Mouse (Mus musculus): ENCODE results near the gene Pygm. TPM values are rescaled to one million over a fixed set of nuclear protein-coding genes. Genes with fewer than 3 reads are reported as not detected.

The Pygm gene
- 10 to 100 TPM; 25.2 to 37.8 (median 32.7) TPM for total RNA-seq (2022)

GRCm38 (mm10) chr19:6384128-6384527 is at the start of gene Pygm:
Gene Pygm, plus strand, starts transcription at chr19:6384399.
- DNase-seq (ENCODE audit: low spot score in 2 of 2), result peak in 1 of 2 experiments; percentile 59

GRCm38 (mm10) chr19:6334673-6335457 is 49.3 kb upstream of the Pygm start, which contains the start of gene Men1:
Gene Men1, plus strand, starts transcription at chr19:6334979.
- peak; percentile 89 to 97 for DNase-seq (ENCODE audit: low spot score in 2 of 2)

- DNase-seq (ENCODE audit: low spot score in 2 of 2), result no peak
Observed at GRCm38 (mm10) chr19:6335458-6335827, 48.8 kb upstream of the Pygm start.

DNA sequence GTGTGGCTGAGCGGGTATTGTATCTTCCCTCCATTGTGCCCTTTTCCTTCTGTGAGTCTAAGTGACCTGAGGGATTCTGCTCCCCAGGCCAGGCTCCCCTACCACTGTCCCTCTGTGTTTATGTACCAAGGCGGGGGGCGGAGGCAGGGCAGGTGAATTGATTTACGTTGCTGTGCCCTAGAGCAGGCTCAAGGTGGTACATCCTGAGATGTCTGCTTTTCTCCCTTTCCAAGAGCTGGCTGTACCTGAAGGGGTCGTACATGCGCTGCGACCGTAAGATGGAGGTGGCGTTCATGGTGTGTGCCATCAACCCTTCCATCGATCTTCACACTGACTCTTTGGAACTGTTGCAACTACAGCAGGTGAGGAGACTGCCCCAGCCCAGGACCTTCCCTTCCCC is 47.3 kb upstream of the Pygm start:
- DNase-seq (ENCODE audit: low spot score in 2 of 2), result no peak

DNA sequence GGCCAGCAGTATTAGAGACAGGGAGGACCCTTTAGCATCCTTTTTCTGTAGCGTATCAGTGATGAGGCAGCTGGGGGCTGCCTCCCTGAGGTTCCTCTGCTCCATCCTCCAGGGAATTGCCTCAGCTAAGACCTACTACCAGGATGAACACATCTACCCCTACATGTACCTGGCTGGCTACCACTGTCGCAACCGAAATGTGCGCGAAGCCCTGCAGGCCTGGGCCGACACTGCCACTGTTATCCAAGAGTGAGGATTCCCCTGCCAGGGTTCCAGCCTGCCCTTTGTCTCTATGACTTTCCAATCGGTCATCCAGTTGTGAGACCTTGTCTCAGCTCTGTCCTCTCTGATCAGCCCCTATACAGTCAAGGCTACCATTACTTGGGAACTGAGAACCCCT is 46.0 kb upstream of the Pygm start:
- DNase-seq (ENCODE audit: low spot score in 2 of 2), result no peak

DNA sequence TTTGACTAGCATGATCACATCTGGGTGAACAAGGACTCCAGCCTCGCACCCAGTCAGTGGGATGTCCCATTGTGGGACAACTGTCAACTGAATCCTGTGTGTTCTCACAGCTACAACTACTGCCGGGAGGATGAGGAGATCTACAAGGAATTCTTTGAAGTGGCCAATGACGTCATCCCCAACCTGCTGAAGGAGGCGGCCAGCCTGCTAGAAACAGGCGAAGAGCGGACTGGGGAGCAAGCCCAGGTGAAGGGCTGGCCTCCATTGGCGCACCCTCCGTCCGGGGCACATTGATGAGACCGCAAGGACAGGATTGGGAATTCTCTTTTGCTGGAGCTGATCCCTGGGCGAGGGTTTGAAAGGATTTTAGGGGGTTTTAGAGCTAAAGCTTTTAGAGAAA is 45.5 kb upstream of the Pygm start:
- no peak for DNase-seq (ENCODE audit: low spot score in 2 of 2)

- no peak for DNase-seq (ENCODE audit: low spot score in 2 of 2)
Observed at GRCm38 (mm10) chr19:6339191-6339590, 45.0 kb upstream of the Pygm start.

GRCm38 (mm10) chr19:6339890-6340504 is 44.2 kb upstream of the Pygm start:
- DNase-seq (ENCODE audit: low spot score in 2 of 2), result no peak

GRCm38 (mm10) chr19:6340524-6341452 is 43.4 kb upstream of the Pygm start, which contains the start of gene Map4k2:
Gene Map4k2, plus strand, starts transcription at chr19:6341135.
- peak; percentile 54 to 66 for DNase-seq (ENCODE audit: low spot score in 2 of 2)

DNA sequence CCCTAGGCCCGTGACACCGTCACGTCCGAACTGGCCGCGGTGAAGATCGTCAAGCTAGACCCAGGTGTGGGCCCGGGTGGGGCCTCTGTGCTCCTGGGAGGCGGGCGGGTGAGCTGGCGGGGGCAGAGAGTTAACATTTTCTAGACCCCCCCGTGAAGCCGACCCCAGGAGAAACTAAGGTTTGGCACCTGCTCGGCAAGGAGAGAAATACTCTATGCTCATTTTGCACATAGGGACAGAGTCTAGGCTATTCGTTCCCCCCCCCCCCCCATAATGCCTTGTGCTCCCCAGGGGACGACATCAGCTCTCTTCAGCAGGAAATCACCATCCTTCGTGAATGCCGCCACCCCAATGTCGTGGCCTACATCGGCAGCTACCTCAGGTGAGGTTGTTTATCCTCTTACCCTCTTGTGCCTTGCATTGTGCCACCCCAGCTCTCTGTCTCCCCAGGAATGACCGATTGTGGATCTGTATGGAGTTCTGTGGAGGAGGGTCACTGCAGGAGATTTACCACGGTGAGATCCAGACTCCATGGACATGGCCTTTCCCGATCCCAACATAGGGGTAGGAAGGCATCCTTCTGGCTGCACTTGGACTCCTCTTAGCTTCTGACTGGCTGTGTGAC is 42.6 kb upstream of the Pygm start:
- DNase-seq (ENCODE audit: low spot score in 2 of 2), result no peak

DNA sequence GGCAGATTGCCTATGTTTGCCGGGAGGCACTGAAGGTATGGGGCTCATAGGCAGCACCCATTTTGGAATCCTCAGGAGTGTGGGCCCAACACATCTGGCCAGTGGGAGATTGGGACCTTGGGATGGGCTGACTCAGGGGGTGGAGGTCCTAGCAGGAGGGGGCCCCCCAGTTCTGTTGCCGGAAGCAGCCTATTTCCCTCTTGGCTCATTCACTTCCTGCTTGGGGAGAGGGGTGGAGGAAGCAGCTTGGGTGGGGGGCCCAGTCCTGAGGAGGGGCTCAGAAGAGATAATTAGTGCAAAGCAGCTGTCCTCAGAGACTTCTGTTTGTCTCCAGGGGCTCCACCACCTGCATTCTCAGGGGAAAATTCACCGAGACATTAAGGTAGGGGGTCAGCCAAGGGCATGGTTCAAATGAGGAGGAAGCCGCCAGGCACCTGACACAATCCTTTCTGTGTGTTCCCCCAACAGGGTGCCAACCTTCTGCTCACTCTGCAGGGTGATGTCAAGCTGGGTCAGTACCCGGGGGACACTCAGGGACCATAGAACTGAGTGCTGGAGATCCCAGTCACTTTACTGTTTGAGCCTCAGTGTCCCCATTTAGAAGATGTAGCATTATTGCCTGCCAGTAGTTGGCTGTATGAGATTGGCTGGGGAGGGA is 41.8 kb upstream of the Pygm start:
- DNase-seq (ENCODE audit: low spot score in 2 of 2), result no peak

DNA sequence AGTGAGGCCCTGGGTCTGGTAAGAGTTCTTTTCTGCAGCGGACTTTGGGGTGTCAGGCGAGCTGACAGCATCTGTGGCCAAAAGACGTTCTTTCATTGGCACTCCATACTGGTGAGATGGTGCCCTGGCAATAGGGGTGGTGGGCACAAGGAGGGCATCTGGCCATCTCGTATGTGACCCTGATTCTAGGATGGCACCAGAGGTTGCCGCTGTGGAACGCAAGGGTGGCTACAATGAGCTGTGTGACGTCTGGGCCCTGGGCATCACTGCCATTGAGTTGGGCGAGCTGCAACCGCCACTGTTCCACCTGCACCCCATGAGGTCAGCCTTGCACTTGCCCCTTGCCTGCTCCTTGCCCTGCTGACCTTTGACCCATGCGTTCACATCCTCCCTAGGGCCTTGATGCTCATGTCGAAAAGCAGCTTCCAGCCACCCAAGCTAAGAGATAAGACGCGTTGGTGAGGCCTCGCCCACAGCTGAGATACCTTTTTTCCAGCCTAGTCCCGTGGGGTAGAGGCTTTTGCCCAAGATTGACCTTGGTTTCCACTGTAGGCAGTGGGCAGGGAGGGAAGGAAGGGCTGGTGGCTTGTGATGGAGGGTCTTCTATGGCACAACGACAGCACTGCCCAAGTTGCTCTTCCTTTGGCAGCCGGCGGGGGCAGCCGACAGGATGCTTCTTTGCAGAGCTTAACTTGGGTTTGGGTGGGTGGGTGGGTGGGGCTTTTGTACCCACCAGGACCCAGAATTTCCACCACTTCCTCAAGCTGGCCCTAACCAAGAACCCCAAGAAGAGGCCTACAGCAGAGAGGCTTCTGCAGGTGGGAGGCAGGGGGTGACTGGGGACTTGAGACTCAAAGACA is 40.9 kb upstream of the Pygm start:
- no peak for DNase-seq (ENCODE audit: low spot score in 2 of 2)

DNA sequence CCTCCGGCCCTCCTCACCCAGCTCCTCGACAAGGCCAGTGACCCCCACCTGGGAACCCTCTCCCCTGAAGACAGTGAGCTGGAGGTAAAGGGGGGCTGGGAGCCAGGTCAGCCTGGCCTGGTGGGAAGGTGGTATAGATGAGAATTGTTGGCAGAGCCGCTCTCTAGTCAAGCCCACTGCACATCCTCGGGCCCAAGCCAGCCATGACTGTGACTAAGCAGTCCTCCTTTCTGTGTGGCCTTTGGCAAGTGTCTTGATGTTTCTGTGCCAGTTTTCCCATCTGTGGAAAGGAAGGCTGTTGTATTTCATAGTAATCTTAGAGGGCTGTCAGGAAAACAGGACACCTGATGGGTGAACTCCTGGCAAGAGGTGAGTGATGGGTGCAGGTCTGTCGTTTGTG is 40.2 kb upstream of the Pygm start:
- no peak for DNase-seq (ENCODE audit: low spot score in 2 of 2)

GRCm38 (mm10) chr19:6346023-6346422 is 38.2 kb upstream of the Pygm start:
- DNase-seq (ENCODE audit: low spot score in 2 of 2), result no peak

- DNase-seq (ENCODE audit: low spot score in 2 of 2), result no peak
Observed at GRCm38 (mm10) chr19:6346661-6347060, 37.5 kb upstream of the Pygm start.

DNA sequence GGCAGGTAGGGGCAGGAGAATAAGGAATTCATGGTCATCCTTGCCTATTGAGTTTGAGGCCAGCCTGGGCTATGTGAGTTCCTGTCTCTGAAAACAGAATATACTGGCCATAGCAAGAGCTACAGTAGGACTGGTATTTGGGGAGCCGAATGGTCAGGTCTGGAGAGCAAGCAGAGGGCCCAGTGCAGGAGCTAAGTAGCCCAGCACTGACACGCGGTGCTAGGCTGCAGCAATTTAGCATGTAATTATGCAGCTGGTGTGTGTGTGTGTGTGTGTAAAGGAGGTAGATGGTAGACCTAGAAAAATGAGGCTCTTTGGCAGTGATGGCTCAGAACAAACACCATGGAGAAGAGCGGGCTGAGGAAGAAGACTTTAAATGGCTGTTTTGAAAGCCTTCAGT is 36.6 kb upstream of the Pygm start:
- DNase-seq (ENCODE audit: low spot score in 2 of 2), result no peak

- no peak for DNase-seq (ENCODE audit: low spot score in 2 of 2)
Observed at GRCm38 (mm10) chr19:6348717-6349116, 35.5 kb upstream of the Pygm start.

DNA sequence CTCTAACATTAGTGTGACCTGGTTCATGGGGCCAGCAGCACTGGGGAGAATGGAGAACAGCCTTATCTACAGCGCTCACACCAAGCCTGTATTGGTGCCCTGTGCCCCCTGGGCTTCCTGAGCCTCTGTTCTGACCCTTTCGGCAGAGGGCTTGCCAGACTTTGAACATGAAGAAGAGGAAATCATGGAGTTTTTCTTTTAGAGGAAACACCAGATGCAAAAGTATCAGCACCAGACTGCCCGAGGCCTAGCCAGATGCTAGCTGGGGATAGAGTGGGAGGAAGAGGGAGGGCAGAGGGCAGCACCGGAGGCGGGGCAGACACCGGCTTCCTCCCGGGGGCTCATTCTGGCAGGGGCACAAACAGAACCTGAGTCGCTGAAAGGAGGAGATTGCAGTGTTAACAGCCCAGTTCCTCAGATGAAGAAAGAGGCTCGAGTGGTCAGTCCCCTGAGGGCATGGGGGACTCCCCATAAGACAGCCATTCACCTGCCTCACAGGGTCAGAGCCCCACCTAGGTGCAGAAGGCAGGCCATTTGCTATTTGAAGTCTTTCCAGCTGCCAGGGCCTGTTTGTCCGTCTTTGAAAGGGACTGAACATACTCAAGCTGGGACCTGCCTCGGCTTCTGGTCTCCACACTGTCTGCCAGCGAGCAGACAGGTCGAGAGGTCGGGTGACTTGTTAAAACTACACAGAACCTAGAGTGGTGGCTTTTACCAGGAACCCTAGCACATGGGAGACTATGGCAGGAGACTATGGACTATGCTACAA is 34.8 kb upstream of the Pygm start:
- no peak for DNase-seq (ENCODE audit: low spot score in 2 of 2)

DNA sequence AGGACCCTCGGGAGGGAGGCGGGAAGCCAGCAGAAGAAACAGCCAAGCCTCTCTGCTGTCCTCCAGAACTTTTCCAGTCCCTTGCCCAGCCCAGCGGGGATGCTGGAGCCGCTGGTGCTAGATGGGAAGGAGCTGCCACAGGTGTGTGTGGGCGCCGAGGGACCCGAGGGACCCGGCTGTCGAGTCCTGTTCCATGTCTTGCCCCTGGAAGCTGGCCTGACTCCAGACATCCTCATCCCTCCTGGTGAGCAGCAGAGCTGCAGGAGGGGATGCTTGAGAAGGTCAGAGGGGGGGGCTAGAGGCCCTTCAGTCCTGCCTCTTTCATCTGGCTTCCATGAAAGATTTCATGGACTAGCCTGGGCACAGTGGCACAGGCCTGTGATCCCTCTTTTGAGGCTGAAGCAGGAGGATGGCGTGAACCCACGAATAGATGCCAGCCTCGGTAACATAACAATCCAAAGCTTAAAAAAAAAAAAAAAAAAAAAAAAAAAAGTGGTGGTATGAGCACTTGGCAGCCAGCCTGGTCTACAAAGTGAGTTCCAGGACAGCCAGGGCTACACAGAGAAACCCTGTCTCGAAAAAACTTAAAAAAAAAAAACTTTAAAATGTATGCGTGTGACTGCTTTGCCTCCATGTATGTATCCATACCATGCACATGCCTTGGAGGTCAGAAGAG is 32.6 kb upstream of the Pygm start:
- no peak for DNase-seq (ENCODE audit: low spot score in 2 of 2)
